Comparison of ENCODE assay signal across 14 mouse cellular contexts in the genomic region with DNA sequence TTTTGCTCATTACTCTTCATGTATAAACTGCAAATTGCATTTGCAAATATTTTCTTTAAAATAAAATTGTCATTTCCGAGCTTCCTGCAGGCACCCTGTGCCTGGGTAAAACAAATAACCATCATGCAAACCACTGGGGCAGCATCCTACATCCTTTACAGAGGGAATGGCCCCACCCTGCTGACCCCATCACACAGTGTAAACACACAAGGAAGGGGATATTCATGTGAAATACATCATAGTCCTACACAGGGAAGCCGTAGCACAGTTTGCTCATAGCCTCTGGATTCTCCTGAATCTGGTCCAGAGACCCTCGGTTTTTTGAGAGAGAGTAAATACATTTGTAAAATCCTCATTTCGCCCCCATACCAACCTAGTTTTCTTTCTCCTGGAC.
DNase-seq lines count a peak whose midpoint lies in the region; ATAC-seq and TF ChIP-seq lines count a peak whose summit lies in the region.
"Had no signal": no experiment of that assay in that cellular context is flagged by ENCODE, and none has a peak within 500 bp of the region (broad histone marks: within the 10 kb centered on the region; RNA-seq: fewer than 3 reads in every experiment).

No protein-coding gene starts in this region.

- TF ChIP-seq CTCF in lung, embryonic 14.5 days (IDR thresholded peaks at IDR 0.05; ENCODE audit: low read depth), result no peak

- 0 out of 2 replicates have a peak overlapping the region, but pooled peaks have one; percentile 33 for H3K4me2 ChIP-seq in heart, embryonic 15.5 days
- H3K4me2 ChIP-seq in lung, embryonic 14.5 days, result peak overlapping the region; percentile 27; the same call in 1 of the 2 replicates
- no peak overlapping the region for H3K4me2 ChIP-seq in hindbrain, embryonic 14.5 days (replicated peaks)
- H3K4me2 ChIP-seq: limb, embryonic 15.5 days had no signal

- WGBS in heart, embryonic 15.5 days, result 75% methylated on average over 4 of the region's 4 CpGs
- WGBS in lung, embryonic 14.5 days, result 42% methylated on average over 4 of the region's 4 CpGs
- WGBS in hindbrain, embryonic 14.5 days, result 75% methylated on average over 4 of the region's 4 CpGs

- H3K36me3 ChIP-seq in heart, embryonic 15.5 days, result no peaks in the 10 kb centered on the region
- no peaks in the 10 kb centered on the region for H3K36me3 ChIP-seq in lung, embryonic 14.5 days (ENCODE audit: insufficient read depth)
- H3K36me3 ChIP-seq in hindbrain, embryonic 14.5 days (replicated peaks; ENCODE audit: control insufficient read depth, insufficient read depth), result no peaks in the 10 kb centered on the region
- H3K36me3 ChIP-seq: limb, embryonic 15.5 days had no signal

- no peak overlapping the region for H3K4me3 ChIP-seq in heart, embryonic 15.5 days
- no peak overlapping the region for H3K4me3 ChIP-seq in lung, embryonic 14.5 days (ENCODE audit: low read depth, low read length)
- no peak overlapping the region for H3K4me3 ChIP-seq in hindbrain, embryonic 14.5 days (replicated peaks; ENCODE audit: low read length)
- H3K4me3 ChIP-seq: limb, embryonic 15.5 days had no signal

- H3K27ac ChIP-seq in heart, embryonic 15.5 days, result peak overlapping the region; percentile 86
- no peak overlapping the region for H3K27ac ChIP-seq in lung, embryonic 14.5 days (ENCODE audit: low read depth)
- peak overlapping the region; percentile 38; the same call in 1 of the 2 replicates for H3K27ac ChIP-seq in hindbrain, embryonic 14.5 days
- H3K27ac ChIP-seq: limb, embryonic 15.5 days had no signal

- 0 out of 2 replicates have a peak, but pooled peaks have one; percentile 8 for ATAC-seq in cerebellum, adult (ENCODE audit: insufficient number of reproducible peaks, low FRiP score, low TSS enrichment)
- no peak for ATAC-seq in heart, embryonic 15.5 days (replicated peaks; ENCODE audit: insufficient number of reproducible peaks, insufficient read depth, low FRiP score, low read depth)
- no peak; the same call in 1 of the 2 replicates for ATAC-seq in lung, embryonic 14.5 days (ENCODE audit: insufficient read depth)
- no peak for ATAC-seq in hindbrain, embryonic 14.5 days (ENCODE audit: low FRiP score)
- ATAC-seq: liver, postnatal 0 days had no signal

- no peak for DNase-seq in cerebellum, postnatal 25 days
- no peak for DNase-seq in heart, postnatal 4 days
- DNase-seq in lung, embryonic 14.5 days, result no peak
- DNase-seq in lung, postnatal 25 days (ENCODE audit: low spot score), result no peak
- DNase-seq in hindbrain, embryonic 14.5 days (ENCODE audit: low spot score), result no peak
- DNase-seq in frontal cortex, adult 2 months (ENCODE audit: extremely low spot score in 1 of 2, low spot score in 1 of 2), result no peak
- DNase-seq: adrenal gland, postnatal 25 days; gastrocnemius, postnatal 36 days; kidney, adult 11 months; liver, postnatal 0 days; lung, postnatal 4 days had no signal

- no peaks in the 10 kb centered on the region for H3K27me3 ChIP-seq in heart, embryonic 15.5 days
- H3K27me3 ChIP-seq in lung, embryonic 14.5 days (ENCODE audit: insufficient read depth, low read length), result no peaks in the 10 kb centered on the region
- no peaks in the 10 kb centered on the region for H3K27me3 ChIP-seq in hindbrain, embryonic 14.5 days (ENCODE audit: control insufficient read depth, insufficient read depth, low read length)
- H3K27me3 ChIP-seq: limb, embryonic 15.5 days had no signal

- no peaks in the 10 kb centered on the region for H3K9me3 ChIP-seq in heart, embryonic 15.5 days (replicated peaks)
- no peaks in the 10 kb centered on the region for H3K9me3 ChIP-seq in lung, embryonic 14.5 days (ENCODE audit: low read depth, low read length)
- no peaks in the 10 kb centered on the region for H3K9me3 ChIP-seq in hindbrain, embryonic 14.5 days (ENCODE audit: control insufficient read depth, low read length)
- H3K9me3 ChIP-seq: limb, embryonic 15.5 days had no signal

- H3K9ac ChIP-seq in heart, embryonic 15.5 days, result no peak overlapping the region
- no peak overlapping the region for H3K9ac ChIP-seq in lung, embryonic 14.5 days
- H3K9ac ChIP-seq in hindbrain, embryonic 14.5 days, result no peak overlapping the region
- H3K9ac ChIP-seq: limb, embryonic 15.5 days; liver, postnatal 0 days had no signal

- peaks cover 15% of the 10 kb centered on the region for H3K4me1 ChIP-seq in heart, embryonic 15.5 days (replicated peaks)
- no peaks in the 10 kb centered on the region for H3K4me1 ChIP-seq in lung, embryonic 14.5 days (ENCODE audit: insufficient read depth)
- no peaks in the 10 kb centered on the region for H3K4me1 ChIP-seq in hindbrain, embryonic 14.5 days (replicated peaks; ENCODE audit: control insufficient read depth, insufficient read depth, low read length)
- H3K4me1 ChIP-seq: limb, embryonic 15.5 days had no signal
